Comparison of ENCODE assay signal across 8 mouse cellular contexts in the genomic region with DNA sequence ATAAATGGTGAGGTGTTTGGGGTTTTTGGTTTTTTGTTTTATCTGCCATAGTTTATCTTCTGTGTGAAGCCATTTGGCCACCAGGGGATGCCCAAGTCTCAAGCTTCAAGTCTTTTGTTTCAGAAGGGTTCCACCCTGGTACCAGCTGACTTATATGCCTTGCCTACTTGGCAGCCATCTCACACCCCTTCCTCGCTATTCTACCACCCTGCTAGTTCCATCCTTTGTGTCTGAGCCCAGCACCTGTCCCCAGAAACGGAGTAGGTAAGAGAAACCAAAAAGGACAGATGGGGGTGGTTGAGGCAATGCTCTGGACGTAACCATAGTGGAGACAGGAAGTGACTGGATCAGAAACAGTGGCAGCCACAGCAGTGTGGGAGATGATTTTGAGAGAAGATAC. TPM values are rescaled to one million over a fixed set of nuclear protein-coding genes. Genes with fewer than 3 reads are reported as not detected.
A peak's percentile ranks its signal among the peaks of the same experiment; 100 is the strongest.
DNase-seq lines count a peak whose midpoint lies in the region; ATAC-seq lines count a peak whose summit lies in the region.

No protein-coding gene starts in this region.

- peaks cover 47% of the 10 kb centered on the region for H3K36me3 ChIP-seq in forebrain, embryonic 13.5 days (ENCODE audit: poor library complexity, severe bottlenecking)
- H3K36me3 ChIP-seq in forebrain, embryonic 11.5 days (ENCODE audit: control insufficient read depth, insufficient read depth, low read length) = peaks cover 8% of the 10 kb centered on the region; the same call in 1 of the 2 replicates
- peaks cover 50% of the 10 kb centered on the region for H3K36me3 ChIP-seq in liver, embryonic 12.5 days

- H3K27ac ChIP-seq in forebrain, embryonic 13.5 days = no peak overlapping the region
- H3K27ac ChIP-seq in forebrain, embryonic 11.5 days (ENCODE audit: low read depth, low read length) = no peak overlapping the region
- H3K27ac ChIP-seq in liver, embryonic 12.5 days = no peak overlapping the region

- 76% methylated on average over 3 of the region's 3 CpGs for WGBS in forebrain, embryonic 13.5 days
- WGBS in forebrain, embryonic 11.5 days = 83% methylated on average over 3 of the region's 3 CpGs
- WGBS in liver, embryonic 12.5 days (ENCODE audit: insufficient replicate concordance) = 50% methylated on average over 3 of the region's 3 CpGs

- 0 out of 2 replicates have a peak, but pooled peaks have one; percentile 60 for ATAC-seq in forebrain, embryonic 13.5 days
- ATAC-seq in forebrain, embryonic 11.5 days (replicated peaks; ENCODE audit: low FRiP score) = no peak
- 0 out of 2 replicates have a peak, but pooled peaks have one; percentile 24 for ATAC-seq in liver, embryonic 12.5 days
- ATAC-seq in granulocyte monocyte progenitor cell, adult 5-6 weeks (replicated peaks; ENCODE audit: poor library complexity, severe bottlenecking) = peak; percentile 26

- no peaks in the 10 kb centered on the region for H3K27me3 ChIP-seq in forebrain, embryonic 13.5 days
- no peaks in the 10 kb centered on the region for H3K27me3 ChIP-seq in forebrain, embryonic 11.5 days (ENCODE audit: control insufficient read depth, insufficient read depth, low read length)
- no peaks in the 10 kb centered on the region for H3K27me3 ChIP-seq in liver, embryonic 12.5 days (replicated peaks)

- no peak overlapping the region for H3K9ac ChIP-seq in forebrain, embryonic 13.5 days
- no peak overlapping the region for H3K9ac ChIP-seq in forebrain, embryonic 11.5 days (ENCODE audit: low read length)
- H3K9ac ChIP-seq in liver, embryonic 12.5 days = no peak overlapping the region

- H3K4me2 ChIP-seq in forebrain, embryonic 13.5 days = no peak overlapping the region
- no peak overlapping the region for H3K4me2 ChIP-seq in forebrain, embryonic 11.5 days (ENCODE audit: low read depth, low read length, severe bottlenecking)
- H3K4me2 ChIP-seq in liver, embryonic 12.5 days = no peak overlapping the region

- no peak for DNase-seq in forebrain, embryonic 11.5 days (ENCODE audit: low spot score)
- DNase-seq in liver = no peak
- peak; percentile 79 for DNase-seq in naive thymus-derived CD4-positive, alpha-beta T cell, adult 2 months (ENCODE audit: low read depth)
- no peak for DNase-seq in gastrocnemius, postnatal 25 days
- DNase-seq in cerebellum, adult 9-10 months = no peak

- no peak overlapping the region for H3K4me3 ChIP-seq in forebrain, embryonic 13.5 days
- H3K4me3 ChIP-seq in forebrain, embryonic 11.5 days (ENCODE audit: low read depth, low read length) = no peak overlapping the region
- H3K4me3 ChIP-seq in liver, embryonic 12.5 days = no peak overlapping the region

- H3K4me1 ChIP-seq in forebrain, embryonic 13.5 days = no peaks in the 10 kb centered on the region
- no peaks in the 10 kb centered on the region for H3K4me1 ChIP-seq in forebrain, embryonic 11.5 days (replicated peaks; ENCODE audit: control insufficient read depth, insufficient read depth, low read length)
- H3K4me1 ChIP-seq in liver, embryonic 12.5 days = peaks cover 13% of the 10 kb centered on the region

- H3K9me3 ChIP-seq in forebrain, embryonic 13.5 days (replicated peaks) = no peaks in the 10 kb centered on the region
- no peaks in the 10 kb centered on the region for H3K9me3 ChIP-seq in forebrain, embryonic 11.5 days (ENCODE audit: control insufficient read depth, low read length)
- no peaks in the 10 kb centered on the region for H3K9me3 ChIP-seq in liver, embryonic 12.5 days (replicated peaks)

RNA-seq across cellular contexts. Expression of a gene that starts 7.5 kb away (rescaled TPM):
- 0.22 TPM in 1 of 2 replicates, not detected in the other for polyA plus RNA-seq in forebrain, embryonic 13.5 days (2015; fragmentation: Nextera tagmentation; extraction: Ambion mirVana)
- 0.19 TPM in 1 of 2 replicates, not detected in the other for polyA plus RNA-seq in forebrain, embryonic 11.5 days (2014; fragmentation: Nextera tagmentation; extraction: Ambion mirVana)
- not detected in 2 replicates for polyA plus RNA-seq in liver, embryonic 12.5 days (2016; fragmentation: Nextera tagmentation; extraction: Ambion mirVana)
- not detected in 2 replicates for total RNA-seq in granulocyte monocyte progenitor cell, adult 5-6 weeks (2014; fragmentation: Nextera tagmentation)
- total RNA-seq in granulocyte monocyte progenitor cell, adult 5-6 weeks (2017) = not detected in 2 replicates
- not detected for total RNA-seq in gastrocnemius, postnatal 25 days (2021)

RNA-seq across cellular contexts. Expression of a gene that starts 8.8 kb away (rescaled TPM):
- 2.0 and 2.3 TPM in 2 replicates for polyA plus RNA-seq in forebrain, embryonic 13.5 days (2015; fragmentation: Nextera tagmentation; extraction: Ambion mirVana)
- polyA plus RNA-seq in forebrain, embryonic 11.5 days (2014; fragmentation: Nextera tagmentation; extraction: Ambion mirVana) = 2.3 and 2.8 TPM in 2 replicates
- 0.44 and 0.53 TPM in 2 replicates for polyA plus RNA-seq in liver, embryonic 12.5 days (2016; fragmentation: Nextera tagmentation; extraction: Ambion mirVana)
- total RNA-seq in granulocyte monocyte progenitor cell, adult 5-6 weeks (2014; fragmentation: Nextera tagmentation) = not detected in 2 replicates
- not detected in 2 replicates for total RNA-seq in granulocyte monocyte progenitor cell, adult 5-6 weeks (2017)
- total RNA-seq in gastrocnemius, postnatal 25 days (2021) = 1 to 10 TPM; 7.3 to 8.2 TPM

RNA-seq across cellular contexts. Expression of a gene that starts 13.3 kb away (rescaled TPM):
- polyA plus RNA-seq in forebrain, embryonic 13.5 days (2015; fragmentation: Nextera tagmentation; extraction: Ambion mirVana) = not detected in 2 replicates
- polyA plus RNA-seq in forebrain, embryonic 11.5 days (2014; fragmentation: Nextera tagmentation; extraction: Ambion mirVana) = not detected in 2 replicates
- not detected in 2 replicates for polyA plus RNA-seq in liver, embryonic 12.5 days (2016; fragmentation: Nextera tagmentation; extraction: Ambion mirVana)
- total RNA-seq in granulocyte monocyte progenitor cell, adult 5-6 weeks (2014; fragmentation: Nextera tagmentation) = not detected in 2 replicates
- not detected in 2 replicates for total RNA-seq in granulocyte monocyte progenitor cell, adult 5-6 weeks (2017)
- total RNA-seq in gastrocnemius, postnatal 25 days (2021) = not detected

RNA-seq across cellular contexts. Expression of a gene that starts 13.3 kb away (rescaled TPM):
- polyA plus RNA-seq in forebrain, embryonic 13.5 days (2015; fragmentation: Nextera tagmentation; extraction: Ambion mirVana) = not detected in 2 replicates
- polyA plus RNA-seq in forebrain, embryonic 11.5 days (2014; fragmentation: Nextera tagmentation; extraction: Ambion mirVana) = not detected in 2 replicates
- not detected in 2 replicates for polyA plus RNA-seq in liver, embryonic 12.5 days (2016; fragmentation: Nextera tagmentation; extraction: Ambion mirVana)
- not detected in 2 replicates for total RNA-seq in granulocyte monocyte progenitor cell, adult 5-6 weeks (2014; fragmentation: Nextera tagmentation)
- total RNA-seq in granulocyte monocyte progenitor cell, adult 5-6 weeks (2017) = 0.26 TPM in 2 replicates
- under 1 TPM; 0.29 to 0.82 TPM for total RNA-seq in gastrocnemius, postnatal 25 days (2021)

RNA-seq across cellular contexts. Expression of a gene that starts 36.3 kb away (rescaled TPM):
- 52.8 and 54.2 TPM in 2 replicates for polyA plus RNA-seq in forebrain, embryonic 13.5 days (2015; fragmentation: Nextera tagmentation; extraction: Ambion mirVana)
- 54.9 and 58.8 TPM in 2 replicates for polyA plus RNA-seq in forebrain, embryonic 11.5 days (2014; fragmentation: Nextera tagmentation; extraction: Ambion mirVana)
- polyA plus RNA-seq in liver, embryonic 12.5 days (2016; fragmentation: Nextera tagmentation; extraction: Ambion mirVana) = 23.8 and 24.2 TPM in 2 replicates
- total RNA-seq in granulocyte monocyte progenitor cell, adult 5-6 weeks (2014; fragmentation: Nextera tagmentation) = 13.8 and 18.3 TPM in 2 replicates
- 17.1 and 17.5 TPM in 2 replicates for total RNA-seq in granulocyte monocyte progenitor cell, adult 5-6 weeks (2017)
- total RNA-seq in gastrocnemius, postnatal 25 days (2021) = 10 to 100 TPM; 48.1 to 48.2 TPM
